Mouse (Mus musculus) myocyte (in vitro differentiated cells): Measurements from ENCODE around the gene Mgll.

ENCODE experiments used
- CEBPB ChIP-seq: IDR thresholded peaks from 2 replicates; pipeline ENCODE4 v1.6.1; 2011; ENCODE audit warnings: mild to moderate bottlenecking, moderate library complexity; ENCODE audit not compliant: poor library complexity, insufficient read depth, severe bottlenecking
- E2F4 ChIP-seq: IDR thresholded peaks from one replicate; pipeline ENCODE4 v1.6.1; 2011; ENCODE audit warnings: mild to moderate bottlenecking, control low read depth, moderate library complexity; ENCODE audit not compliant: insufficient read depth
- MAX ChIP-seq: IDR thresholded peaks from one replicate; pipeline ENCODE4 v1.6.1; 2011; ENCODE audit warnings: low read depth, mild to moderate bottlenecking, control low read depth
- MYOD1 ChIP-seq, 3 experiments: IDR thresholded peaks; one replicate each; pipeline ENCODE4 v1.6.1; 2011; ENCODE audit warnings: control low read depth in 2 of 3, low read depth in 2 of 3, mild to moderate bottlenecking in 2 of 3, moderate library complexity in 1 of 3; ENCODE audit not compliant: insufficient read length in 2 of 3, control insufficient read depth in 1 of 3
- MYOG ChIP-seq, 3 experiments: IDR thresholded peaks; one replicate each; pipeline ENCODE4 v1.6.1; 2011; ENCODE audit warnings: control low read depth in 2 of 3, low read depth in 2 of 3, mild to moderate bottlenecking in 2 of 3; ENCODE audit not compliant: insufficient read length in 2 of 3, control insufficient read depth in 1 of 3, insufficient read depth in 1 of 3
- POLR2A ChIP-seq: IDR thresholded peaks from one replicate; pipeline ENCODE4 v1.6.1; 2011; ENCODE audit warnings: low read depth, mild to moderate bottlenecking, control low read depth, moderate library complexity; ENCODE audit not compliant: insufficient read length
- POLR2AphosphoS2 ChIP-seq: IDR thresholded peaks from one replicate; pipeline ENCODE4 v1.6.1; 2011; ENCODE audit warnings: low read depth, control low read depth; ENCODE audit not compliant: insufficient read length
- REST ChIP-seq: IDR thresholded peaks from one replicate; pipeline ENCODE4 v1.6.1; 2011; ENCODE audit warnings: mild to moderate bottlenecking, control low read depth, moderate library complexity; ENCODE audit not compliant: insufficient read depth, insufficient read length
- TCF12 ChIP-seq: IDR thresholded peaks from one replicate; pipeline ENCODE4 v1.6.1; 2011; ENCODE audit warnings: mild to moderate bottlenecking, control low read depth; ENCODE audit not compliant: poor library complexity, insufficient read depth, severe bottlenecking
- TCF3 ChIP-seq: IDR thresholded peaks from one replicate; pipeline ENCODE4 v1.6.1; 2011; ENCODE audit warnings: low read depth, control low read depth; ENCODE audit not compliant: insufficient read length
- USF1 ChIP-seq: IDR thresholded peaks from one replicate; pipeline ENCODE4 v1.6.1; 2011; ENCODE audit warnings: low read depth, mild to moderate bottlenecking, control low read depth, moderate library complexity

GRCm38 (mm10) chr6:88827395-88828205 lies 103.4 kb downstream of the Mgll start:
- TF ChIP-seq POLR2A = no peak
- no peak for TF ChIP-seq E2F4
- no peak for TF ChIP-seq MYOD1 (IDR thresholded peaks at IDR 0.05; ENCODE audit: control insufficient read depth in 1 of 3, insufficient read length in 2 of 3, low read depth in 2 of 3)
- TF ChIP-seq CEBPB = no peak
- TF ChIP-seq TCF12 = no peak
- TF ChIP-seq MYOG (IDR thresholded peaks at IDR 0.05; ENCODE audit: control insufficient read depth in 1 of 3, insufficient read depth in 1 of 3, insufficient read length in 2 of 3, low read depth in 2 of 3) = no peak
- TF ChIP-seq USF1 = no peak
- no peak for TF ChIP-seq TCF3
- no peak for TF ChIP-seq MAX
- no peak for TF ChIP-seq POLR2AphosphoS2
- TF ChIP-seq REST = no peak
